Mouse (Mus musculus) heart, postnatal 0 days (tissue): ENCODE results near the gene Tiam1.

Experiments used
- CTCF ChIP-seq: IDR thresholded peaks from 2 replicates; pipeline ENCODE4 v1.5.1; 2016; ENCODE audit warnings: antibody characterized with exemption, control low read depth, low read depth
- EP300 ChIP-seq: IDR thresholded peaks from 2 replicates; pipeline ENCODE4 v1.6.1; 2016; ENCODE audit warnings: antibody characterized with exemption, low read depth

DNA sequence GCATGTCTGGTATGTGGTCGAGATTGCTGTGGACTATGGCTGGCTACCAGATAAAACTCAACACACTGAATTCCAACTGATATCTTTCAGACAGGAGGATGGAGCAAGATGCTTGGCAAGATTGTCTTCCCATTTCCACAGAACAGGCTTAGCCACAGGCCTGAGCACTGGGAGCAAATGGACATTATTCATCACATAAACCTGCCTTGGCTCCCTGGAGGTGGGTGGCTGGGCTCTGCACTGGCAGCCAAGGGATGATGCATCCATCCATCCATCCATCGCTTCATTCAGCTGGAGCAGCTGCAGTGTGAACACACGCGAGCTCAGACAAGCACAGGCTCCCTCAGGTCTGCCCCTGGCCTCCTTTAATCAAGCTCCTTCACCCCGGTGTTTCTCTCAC, 190.7 kb downstream of the Tiam1 start:
- TF ChIP-seq CTCF (no peak), EP300 (no peak)
